Mouse (Mus musculus) liver, embryonic 16.5 days (tissue): ENCODE results near the gene Pcbp3. TPM values are rescaled to one million over a fixed set of nuclear protein-coding genes. Genes with fewer than 3 reads are reported as not detected.

ENCODE experiments used
- ATAC-seq: fragments of 200-750 bp; cut with Nextera tagmentation; 2 replicates; pipeline ENCODE4 v1.8.0; 2017; ENCODE audit warnings: low read depth, mild to moderate bottlenecking, moderate number of reproducible peaks, moderate library complexity
- H3K27ac ChIP-seq: fragments of 300-500 bp; sonication (generic); 2 replicates; pipeline ENCODE4 v1.5.1; 2014; ENCODE audit warnings: mild to moderate bottlenecking, low read length
- H3K27me3 ChIP-seq: fragments of 300-500 bp; sonication (generic); 2 replicates; pipeline ENCODE4 v1.6.1; 2014; ENCODE audit warnings: low read depth, low read length, mixed read lengths; ENCODE audit not compliant: control insufficient read depth, insufficient read depth
- H3K36me3 ChIP-seq: fragments of 300-500 bp; sonication (generic); 2 replicates; pipeline ENCODE4 v1.6.1; 2014; ENCODE audit warnings: mild to moderate bottlenecking; ENCODE audit not compliant: control insufficient read depth, insufficient read depth
- H3K4me1 ChIP-seq: fragments of 300-500 bp; sonication (generic); 2 replicates; pipeline ENCODE4 v1.6.1; 2014; ENCODE audit warnings: low read depth, low read length, mixed read lengths; ENCODE audit not compliant: control insufficient read depth
- H3K4me2 ChIP-seq: fragments of 300-500 bp; sonication (generic); 2 replicates; pipeline ENCODE4 v1.6.1; 2014; ENCODE audit warnings: low read depth, low read length, mixed read lengths
- H3K4me3 ChIP-seq: fragments of 300-500 bp; sonication (generic); 2 replicates; pipeline ENCODE4 v1.5.1; 2014; ENCODE audit warnings: low read depth, mild to moderate bottlenecking, low read length
- H3K9ac ChIP-seq: fragments of 300-500 bp; sonication (generic); 2 replicates; pipeline ENCODE4 v1.6.1; 2014; ENCODE audit warnings: low read depth, low read length
- H3K9me3 ChIP-seq: fragments of 300-500 bp; sonication (generic); replicated peaks from 2 replicates; pipeline ENCODE4 v1.6.1; 2016; ENCODE audit warnings: low read length; ENCODE audit not compliant: control insufficient read depth
- WGBS: fragments of 180-500 bp; shearing (Covaris S2); extraction: QIAGEN DNeasy Blood & Tissue Kit; methylation state at CpG from one replicate; pipeline ENCODE4 v1.1.7; 2014; ENCODE audit not compliant: insufficient replicate concordance; 5-methylcytosine and 5-hydroxymethylcytosine counted together
- polyA plus RNA-seq: library from polyadenylated mRNA; unstranded; fragments of >200 nt; fragmentation: Nextera tagmentation; extraction: Ambion mirVana; gene quantifications from 2 replicates; pipeline ENCODE4 v1.2.1, GENCODE M21; 2015

Pcbp3 gene
- polyA plus RNA-seq, 1 experiment from 2014 or later = 3.8 TPM

DNA sequence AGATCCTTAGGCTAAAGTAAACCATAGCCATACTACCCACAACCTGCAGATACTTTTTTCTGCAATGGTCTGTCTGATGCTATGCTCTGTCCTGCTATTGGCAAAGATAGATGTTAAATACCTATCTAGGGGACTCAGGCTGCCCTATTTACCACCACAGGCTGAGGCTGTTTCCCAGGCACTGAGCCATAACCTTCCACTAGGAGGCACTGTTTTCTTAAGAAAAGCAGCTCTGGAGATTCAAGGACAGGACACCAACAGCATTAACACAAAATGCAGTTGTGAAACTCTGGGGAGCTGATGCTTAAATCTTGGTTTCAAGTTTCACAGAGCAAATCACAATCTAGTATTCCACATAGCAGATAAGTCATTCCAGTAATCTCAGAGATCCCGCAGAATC lies 170.2 kb downstream of the Pcbp3 start:
- Histone ChIP-seq H3K9ac (no peak overlapping the region), H3K4me2 (no peak overlapping the region), H3K9me3 (no peaks in the 10 kb centered on the region), H3K36me3 (no peaks in the 10 kb centered on the region), H3K27ac (no peak overlapping the region), H3K27me3 (no peaks in the 10 kb centered on the region), H3K4me3 (no peak overlapping the region), H3K4me1 (no peaks in the 10 kb centered on the region)
- no peak for ATAC-seq
- 47% methylated on average over 1 of the region's 1 CpGs for WGBS

DNA sequence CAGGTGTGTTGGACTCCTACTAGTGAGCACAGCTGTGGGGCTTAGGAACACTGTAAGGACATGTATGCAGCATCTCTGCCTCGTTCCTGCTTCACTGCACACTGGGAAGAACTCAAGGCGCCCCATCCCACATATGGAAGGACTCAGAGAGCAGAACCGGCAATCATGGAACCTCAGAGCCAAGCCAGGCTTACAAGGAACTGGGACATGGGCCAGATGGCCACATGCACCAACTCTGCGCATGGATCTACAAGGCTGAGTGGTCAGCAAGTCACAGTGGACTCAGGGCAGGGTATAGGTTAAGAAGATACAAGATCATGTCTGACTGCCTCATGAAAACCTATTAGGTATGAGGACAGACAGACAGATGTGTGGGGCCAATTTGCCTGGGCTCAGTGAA lies 171.8 kb downstream of the Pcbp3 start:
- WGBS = 64% methylated on average over 4 of the region's 4 CpGs
- Histone ChIP-seq H3K27ac (no peak overlapping the region), H3K9ac (no peak overlapping the region), H3K27me3 (no peaks in the 10 kb centered on the region), H3K4me1 (no peaks in the 10 kb centered on the region), H3K4me3 (no peak overlapping the region), H3K9me3 (no peaks in the 10 kb centered on the region), H3K36me3 (no peaks in the 10 kb centered on the region), H3K4me2 (no peak overlapping the region)
- ATAC-seq = no peak

DNA sequence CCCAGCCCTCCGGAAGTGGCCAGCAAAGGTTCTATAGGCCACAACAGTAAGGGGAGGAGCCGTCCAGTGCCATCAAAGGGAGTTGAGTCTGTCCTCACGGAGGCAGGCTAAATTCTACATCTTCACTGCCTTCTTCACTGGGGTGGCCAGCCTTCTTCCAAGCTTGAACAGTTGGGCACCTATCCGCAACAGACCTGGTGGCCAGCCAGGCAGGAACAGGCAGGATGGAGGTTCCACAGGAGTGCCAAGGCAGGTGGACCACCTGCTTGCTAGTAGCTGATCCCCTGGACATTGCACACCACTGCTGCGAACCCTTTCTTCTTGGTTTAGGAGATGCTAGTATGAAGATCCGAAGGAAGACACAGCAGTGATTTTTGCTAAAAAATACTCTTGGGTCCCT lies 176.4 kb downstream of the Pcbp3 start:
- no peaks in the 10 kb centered on the region for H3K9me3 ChIP-seq
- no peaks in the 10 kb centered on the region for H3K4me1 ChIP-seq
- H3K27ac ChIP-seq = no peak overlapping the region
- 58% methylated on average over 6 of the region's 6 CpGs for WGBS
- H3K4me3 ChIP-seq = no peak overlapping the region
- H3K9ac ChIP-seq = no peak overlapping the region
- no peaks in the 10 kb centered on the region for H3K36me3 ChIP-seq
- ATAC-seq = no peak
- H3K27me3 ChIP-seq = no peaks in the 10 kb centered on the region
- H3K4me2 ChIP-seq = no peak overlapping the region

DNA sequence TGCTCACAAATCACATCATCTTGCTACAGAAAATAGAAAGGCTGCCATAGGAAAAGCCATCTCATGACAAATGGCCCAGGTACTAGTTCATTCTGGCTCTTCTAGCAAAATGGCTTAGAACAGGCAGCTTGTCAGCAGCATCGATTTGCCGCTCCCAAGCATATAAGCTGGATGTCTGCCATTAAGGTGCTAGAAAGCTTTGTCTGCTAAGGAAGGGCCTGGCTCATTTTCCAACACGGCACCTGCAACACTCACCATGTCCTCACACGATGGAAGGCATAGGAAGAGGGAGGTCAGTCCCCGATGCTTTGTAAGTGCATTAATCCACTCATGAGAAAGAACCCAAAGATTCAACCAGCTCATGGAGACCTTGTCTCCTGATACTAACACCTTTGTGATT lies 182.5 kb downstream of the Pcbp3 start:
- no peaks in the 10 kb centered on the region for H3K9me3 ChIP-seq
- 81% methylated on average over 5 of the region's 5 CpGs for WGBS
- ATAC-seq = no peak
- no peak overlapping the region for H3K27ac ChIP-seq
- H3K36me3 ChIP-seq = no peaks in the 10 kb centered on the region
- H3K4me3 ChIP-seq = no peak overlapping the region
- H3K4me2 ChIP-seq = no peak overlapping the region
- no peak overlapping the region for H3K9ac ChIP-seq
- no peaks in the 10 kb centered on the region for H3K4me1 ChIP-seq
- H3K27me3 ChIP-seq = no peaks in the 10 kb centered on the region

DNA sequence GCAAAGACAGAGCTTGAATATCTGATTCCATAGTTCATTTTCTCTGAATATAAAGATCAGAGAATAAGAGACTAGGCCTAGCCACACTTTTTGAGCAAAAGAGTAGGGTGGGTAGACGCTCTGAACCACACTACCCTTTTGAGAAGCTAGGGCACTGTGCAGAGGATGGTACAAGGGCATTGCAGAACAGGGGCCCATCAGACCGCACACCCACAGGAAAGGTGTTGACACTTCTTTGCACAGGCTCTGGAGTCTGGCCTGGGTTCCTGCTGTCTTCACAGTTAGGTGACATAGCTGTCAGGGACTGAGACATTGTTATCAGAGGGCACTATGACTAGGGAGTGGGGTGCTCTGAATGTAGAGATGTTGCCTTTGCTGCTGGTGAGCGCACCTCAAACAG lies 190.1 kb downstream of the Pcbp3 start:
- H3K27ac ChIP-seq = no peak overlapping the region
- no peak for ATAC-seq

DNA sequence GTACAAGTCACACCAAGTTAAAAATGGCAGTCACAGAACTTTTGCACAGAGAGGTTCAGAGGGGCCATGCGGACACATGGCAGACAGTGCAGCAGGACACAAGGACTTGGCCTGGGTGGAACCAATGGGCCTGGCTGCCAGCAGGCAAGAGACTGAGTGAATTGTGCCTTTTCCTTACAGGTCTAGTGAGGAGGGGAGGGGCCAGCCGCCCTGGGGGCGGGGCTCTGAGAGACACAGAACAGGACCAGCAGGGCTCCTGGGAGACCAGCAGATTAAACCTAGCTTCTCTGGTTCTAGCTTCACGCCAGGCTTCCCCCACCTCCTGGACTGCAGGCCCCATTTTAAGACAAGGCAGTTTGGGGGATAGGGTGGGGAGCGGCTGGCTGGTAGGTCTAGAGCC lies 190.6 kb downstream of the Pcbp3 start:
- Histone ChIP-seq H3K4me2 (no peak overlapping the region), H3K4me1 (no peaks in the 10 kb centered on the region), H3K27ac (no peak overlapping the region), H3K4me3 (no peak overlapping the region), H3K9ac (no peak overlapping the region), H3K9me3 (no peaks in the 10 kb centered on the region), H3K36me3 (no peaks in the 10 kb centered on the region), H3K27me3 (no peaks in the 10 kb centered on the region)
- no peak for ATAC-seq
- 45% methylated on average over 5 of the region's 5 CpGs for WGBS

More for the DNA sequence above, 190.1 kb downstream of the Pcbp3 start:
- Histone ChIP-seq H3K4me2 (no peak overlapping the region), H3K36me3 (no peaks in the 10 kb centered on the region), H3K4me1 (no peaks in the 10 kb centered on the region), H3K4me3 (no peak overlapping the region), H3K9me3 (no peaks in the 10 kb centered on the region), H3K27me3 (no peaks in the 10 kb centered on the region), H3K9ac (no peak overlapping the region)
- WGBS = 75% methylated on average over 3 of the region's 3 CpGs

DNA sequence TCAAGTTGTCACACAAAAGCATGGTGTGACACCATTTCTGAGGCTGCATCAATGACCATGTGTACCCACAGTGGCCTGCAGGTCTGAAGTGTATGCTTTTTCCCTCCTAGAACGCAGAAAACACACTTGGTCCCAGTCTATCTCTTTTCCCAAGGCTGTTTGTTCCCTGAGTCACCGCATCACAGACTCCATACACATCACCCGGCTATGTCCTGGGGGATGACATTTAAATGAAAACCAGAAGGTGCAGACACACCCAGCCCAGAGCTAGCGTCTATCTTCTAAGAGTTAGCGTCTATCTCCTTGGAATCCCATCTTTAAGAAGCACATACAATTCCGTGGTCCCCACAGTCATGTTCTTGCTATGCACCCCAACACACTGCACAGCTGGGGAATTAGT lies 192.1 kb downstream of the Pcbp3 start:
- Histone ChIP-seq H3K36me3 (no peaks in the 10 kb centered on the region), H3K27me3 (no peaks in the 10 kb centered on the region), H3K4me1 (no peaks in the 10 kb centered on the region), H3K4me3 (no peak overlapping the region), H3K9ac (no peak overlapping the region), H3K4me2 (no peak overlapping the region), H3K27ac (no peak overlapping the region), H3K9me3 (no peaks in the 10 kb centered on the region)
- ATAC-seq = no peak
- WGBS = 71% methylated on average over 6 of the region's 6 CpGs

DNA sequence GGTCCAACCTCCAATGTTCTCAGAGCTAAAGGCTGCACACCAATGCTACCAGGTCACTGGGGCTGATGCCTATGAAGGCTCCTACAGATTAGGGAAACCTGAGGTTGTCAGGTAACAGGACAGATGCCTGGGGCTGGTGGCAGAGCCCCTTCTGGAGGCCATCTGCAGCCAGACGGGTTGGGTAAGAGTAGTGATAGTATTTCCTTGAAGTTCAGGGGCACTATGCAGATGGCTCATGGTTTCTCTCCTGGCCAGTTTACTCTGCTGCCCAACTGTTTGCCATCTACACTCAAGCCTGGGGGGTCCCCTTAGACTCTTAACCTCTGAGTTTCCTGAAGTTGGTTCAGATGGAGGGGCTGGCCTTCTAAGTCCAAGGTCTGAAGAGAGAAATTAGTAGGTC lies 195.5 kb downstream of the Pcbp3 start:
- Histone ChIP-seq H3K4me2 (no peak overlapping the region), H3K9ac (no peak overlapping the region), H3K27ac (no peak overlapping the region), H3K9me3 (no peaks in the 10 kb centered on the region), H3K27me3 (no peaks in the 10 kb centered on the region), H3K4me1 (no peaks in the 10 kb centered on the region), H3K4me3 (no peak overlapping the region), H3K36me3 (no peaks in the 10 kb centered on the region)
- no peak for ATAC-seq
- WGBS = 33% methylated on average over 1 of the region's 1 CpGs

DNA sequence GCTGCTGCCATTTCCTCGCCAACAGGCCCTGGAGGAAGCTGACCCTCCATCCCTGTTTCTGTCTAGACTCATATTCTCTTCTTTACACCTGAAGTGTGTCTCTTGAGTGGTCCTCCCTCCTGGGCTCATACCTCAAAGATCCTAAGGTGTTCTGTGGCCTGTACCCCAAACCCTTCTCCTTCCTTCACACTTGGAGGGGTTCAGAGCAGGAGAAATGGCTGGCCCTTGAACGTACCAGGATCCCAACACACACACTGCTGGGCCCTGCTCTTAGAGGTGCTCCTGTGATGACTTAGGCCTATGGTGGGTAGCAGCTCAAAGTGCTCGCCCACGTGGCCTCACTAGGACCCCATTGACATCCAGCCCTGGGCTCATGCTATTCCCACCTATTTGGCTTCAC lies 196.8 kb downstream of the Pcbp3 start:
- no peak overlapping the region for H3K27ac ChIP-seq
- no peaks in the 10 kb centered on the region for H3K36me3 ChIP-seq
- 57% methylated on average over 4 of the region's 4 CpGs for WGBS
- no peak overlapping the region for H3K4me3 ChIP-seq
- no peak overlapping the region for H3K4me2 ChIP-seq
- H3K27me3 ChIP-seq = no peaks in the 10 kb centered on the region
- H3K9me3 ChIP-seq = no peaks in the 10 kb centered on the region
- no peak overlapping the region for H3K9ac ChIP-seq
- no peaks in the 10 kb centered on the region for H3K4me1 ChIP-seq
- ATAC-seq = no peak

DNA sequence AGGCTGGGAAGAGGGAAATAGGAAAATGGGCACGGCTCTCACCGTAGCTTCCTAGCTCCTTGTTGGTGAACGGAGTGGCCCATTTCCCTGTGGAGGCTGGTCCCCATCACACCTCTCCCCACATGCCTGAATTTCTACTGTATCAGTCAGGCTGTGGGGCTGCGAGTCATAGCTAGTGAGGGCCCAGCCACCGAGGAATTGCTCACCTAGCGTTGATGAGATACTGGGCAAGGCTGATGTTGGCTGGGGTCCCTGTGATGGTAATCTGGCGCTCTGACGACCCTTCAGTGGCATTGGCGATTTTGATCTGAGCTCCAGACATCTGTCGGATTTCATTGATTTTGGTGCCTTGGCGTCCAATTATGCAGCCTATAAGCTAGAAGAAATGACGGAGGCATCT lies 198.7 kb downstream of the Pcbp3 start:
- H3K4me1 ChIP-seq = no peaks in the 10 kb centered on the region
- no peaks in the 10 kb centered on the region for H3K27me3 ChIP-seq
- no peaks in the 10 kb centered on the region for H3K36me3 ChIP-seq
- no peak for ATAC-seq
- no peak overlapping the region for H3K4me3 ChIP-seq
- H3K9me3 ChIP-seq = no peaks in the 10 kb centered on the region
- no peak overlapping the region for H3K9ac ChIP-seq
- WGBS = 72% methylated on average over 12 of the region's 12 CpGs
- H3K4me2 ChIP-seq = no peak overlapping the region
- no peak overlapping the region for H3K27ac ChIP-seq
